Mouse (Mus musculus) ZHBTc4 (cell line): ENCODE measurements around the gene Klf9.
A peak's percentile ranks its signal among the peaks of the same experiment; 100 is the strongest.
"Not testable (repeated sequence)": the region's sequence is repeated elsewhere in the genome, so short reads cannot be mapped to it uniquely, and the experiment has no call there.

Source experiments
- DNase-seq: peaks from one replicate; pipeline ENCODE4 v3.0.0-alpha.2; 2011; ENCODE audit warnings: low read depth, low spot score

The Klf9 gene

GRCm38 (mm10) chr19:23139756-23140470 is 1.1 kb upstream of the Klf9 start:
- peak; percentile 54 for DNase-seq

GRCm38 (mm10) chr19:23141391-23142281 is 610 bp downstream of the Klf9 start:
- DNase-seq = peak; percentile 47

DNA sequence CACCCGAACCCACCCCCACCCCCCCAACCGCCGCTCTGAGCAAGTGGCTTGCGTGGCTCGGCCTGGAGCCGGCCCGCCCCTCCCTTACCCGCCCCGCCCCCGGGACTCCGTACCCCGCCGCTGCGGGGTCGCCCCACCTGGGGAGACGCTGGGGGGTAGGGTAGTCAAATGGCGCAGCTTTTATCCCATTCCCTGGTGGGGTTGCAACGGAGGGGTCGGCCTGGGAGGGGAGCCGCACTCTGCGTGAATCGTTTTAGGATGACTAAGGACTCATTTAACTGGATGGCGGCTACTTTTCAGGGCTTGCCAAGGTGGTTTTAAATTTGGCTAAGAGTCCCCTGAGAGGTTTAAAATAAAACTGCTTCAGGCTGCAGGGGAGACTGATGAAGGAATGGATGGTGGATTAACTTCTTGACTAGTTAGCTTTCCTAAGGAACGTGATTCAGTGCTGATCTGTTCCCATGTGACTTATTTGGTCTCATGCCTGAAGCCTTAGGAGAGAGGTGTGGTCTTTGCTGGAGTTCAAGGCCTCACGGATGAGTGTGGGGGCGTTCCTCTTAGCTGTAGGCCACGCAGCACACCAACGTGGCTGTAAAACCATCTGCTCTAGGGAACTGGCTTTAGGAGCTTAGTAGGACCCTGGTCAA is 1.5 kb downstream of the Klf9 start:
- DNase-seq = peak; percentile 89

DNA sequence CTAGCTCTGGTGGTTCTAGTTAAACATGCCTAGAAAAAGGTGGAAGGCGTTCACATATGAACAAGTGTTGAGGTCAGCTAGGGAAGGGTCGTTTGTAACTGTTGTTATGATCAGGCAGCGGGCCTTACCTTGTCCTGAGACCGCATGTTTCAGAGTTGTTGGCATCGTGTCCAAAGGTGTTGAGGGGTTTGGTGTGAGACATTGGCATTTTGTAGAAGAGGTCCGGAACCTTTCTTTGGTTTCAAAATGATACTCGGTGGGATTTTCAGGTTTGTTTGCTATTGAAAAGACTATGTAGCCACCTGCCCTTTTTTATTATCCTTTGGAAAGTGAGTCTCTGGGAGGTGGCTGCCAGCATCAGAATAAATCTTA is 2.0 kb downstream of the Klf9 start:
- DNase-seq = no peak

DNA sequence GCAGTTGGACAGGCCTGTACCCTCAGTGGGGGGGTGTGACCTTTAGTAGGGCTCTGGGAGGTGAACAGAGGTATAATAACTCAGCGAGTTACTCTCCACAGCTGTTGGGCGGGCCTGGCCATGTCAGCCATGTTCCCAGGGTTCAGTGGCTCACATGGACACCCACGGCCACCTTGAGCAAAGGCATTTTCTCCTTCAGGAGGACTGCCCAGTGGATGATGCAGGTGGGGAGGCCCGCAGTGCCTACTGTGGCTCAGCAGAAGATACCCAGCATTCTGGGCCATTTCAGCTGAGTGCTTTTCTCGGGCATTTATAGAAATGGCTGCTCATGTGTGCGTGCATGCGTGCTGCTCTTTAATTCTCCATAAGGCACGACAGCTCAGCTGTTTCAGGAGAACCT is 2.5 kb downstream of the Klf9 start:
- DNase-seq = no peak

DNA sequence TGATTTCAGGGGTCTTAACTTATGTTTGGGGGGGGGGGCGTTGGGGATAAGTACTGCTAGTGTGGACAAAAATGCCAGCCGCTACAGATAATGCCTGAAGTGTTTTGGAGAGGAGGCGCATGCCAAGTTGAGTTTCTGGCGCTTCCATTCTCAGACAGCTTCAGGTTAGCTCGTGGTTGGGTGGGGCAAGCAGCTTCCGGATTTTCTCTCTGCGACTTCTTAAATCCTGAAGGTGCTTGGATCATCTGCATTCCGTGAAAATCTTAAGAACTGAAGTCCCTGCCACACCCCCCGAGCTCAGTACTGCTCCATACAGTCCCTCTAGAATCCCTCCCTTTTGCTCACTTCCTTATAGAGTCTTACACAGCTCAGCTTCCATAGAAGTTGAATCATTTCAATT is 3.0 kb downstream of the Klf9 start:
- DNase-seq = peak; percentile 80

DNA sequence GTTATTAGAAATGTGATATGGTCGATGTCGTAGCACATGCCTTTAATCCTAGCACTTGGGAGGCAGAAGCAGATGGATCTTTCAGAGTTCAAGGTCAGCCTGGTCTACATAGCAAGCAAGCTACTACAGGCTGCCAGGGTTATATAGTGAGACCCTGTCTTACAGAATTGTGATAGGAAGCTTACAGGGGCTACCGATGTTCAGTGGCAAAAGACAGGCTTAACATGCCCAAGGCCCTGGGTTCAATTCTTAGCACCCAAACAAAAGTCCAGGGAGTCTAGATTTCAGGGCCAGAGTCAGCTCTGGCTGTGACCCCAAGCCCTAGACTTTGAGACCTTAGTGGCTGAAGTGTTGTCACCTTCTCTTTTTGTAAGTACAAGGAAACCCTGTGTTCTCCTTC is 4.1 kb downstream of the Klf9 start:
- no peak for DNase-seq

DNA sequence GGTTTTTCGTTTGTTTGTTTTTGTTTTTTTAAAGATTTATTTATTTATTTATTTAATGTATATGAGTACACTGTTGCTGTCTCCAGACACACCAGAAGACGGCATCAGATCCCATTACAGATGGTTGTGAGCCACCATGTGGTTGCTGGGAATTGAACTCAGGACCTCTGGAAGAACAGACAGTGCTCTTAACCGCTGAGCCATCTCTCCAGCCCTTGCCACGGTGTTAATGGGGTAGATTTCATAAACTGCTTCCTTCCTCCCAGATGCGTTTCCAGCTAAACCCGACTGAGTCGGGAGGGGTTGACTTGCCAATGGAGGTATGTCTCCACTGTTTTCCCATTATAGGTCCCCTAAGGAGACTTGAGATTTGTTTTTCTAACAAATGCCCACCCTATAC is 4.5 kb downstream of the Klf9 start:
- not testable (repeated sequence) for DNase-seq

GRCm38 (mm10) chr19:23146409-23146861 is 5.4 kb downstream of the Klf9 start:
- no peak for DNase-seq

GRCm38 (mm10) chr19:23147026-23147966 is 6.3 kb downstream of the Klf9 start:
- peak; percentile 58 for DNase-seq

GRCm38 (mm10) chr19:23149465-23150410 is 8.7 kb downstream of the Klf9 start:
- DNase-seq = peak; percentile 53

DNA sequence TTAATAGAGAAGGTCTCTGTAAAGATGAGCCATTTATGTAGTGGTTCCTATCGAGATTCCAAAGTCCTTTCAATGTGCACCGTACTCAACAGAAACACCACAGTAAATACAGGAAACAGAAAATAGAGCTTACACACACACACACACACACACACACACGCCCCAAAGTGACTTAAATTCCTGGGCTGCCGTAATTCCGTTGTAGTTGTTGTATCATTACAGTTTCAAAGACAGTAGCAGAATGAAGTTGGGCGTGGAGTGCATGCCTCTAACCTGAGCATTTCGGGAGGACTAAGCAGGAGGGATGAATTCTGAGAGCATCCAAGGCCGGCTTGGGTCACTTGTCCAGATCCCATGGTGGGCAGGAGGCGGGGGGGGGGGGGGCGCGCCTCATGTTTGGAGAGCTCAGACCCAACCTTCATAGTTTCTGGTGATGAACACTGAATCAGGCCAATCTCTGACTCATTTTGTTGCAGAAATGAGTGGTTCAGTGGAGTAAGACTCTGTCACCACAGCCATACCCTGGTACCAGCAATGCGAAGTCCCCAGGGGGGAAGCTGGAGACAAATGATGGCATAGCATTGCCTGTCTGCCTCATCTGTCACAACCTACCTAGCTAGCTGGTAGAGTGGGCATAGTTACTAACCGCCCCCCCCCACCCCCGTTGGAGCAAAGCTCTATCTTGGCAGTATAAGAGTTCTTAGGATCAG is 9.7 kb downstream of the Klf9 start:
- DNase-seq = no peak

- peak; percentile 81 for DNase-seq
These were observed 10.6 kb downstream of the Klf9 start for GRCm38 (mm10) chr19:23151651-23152070.

DNA sequence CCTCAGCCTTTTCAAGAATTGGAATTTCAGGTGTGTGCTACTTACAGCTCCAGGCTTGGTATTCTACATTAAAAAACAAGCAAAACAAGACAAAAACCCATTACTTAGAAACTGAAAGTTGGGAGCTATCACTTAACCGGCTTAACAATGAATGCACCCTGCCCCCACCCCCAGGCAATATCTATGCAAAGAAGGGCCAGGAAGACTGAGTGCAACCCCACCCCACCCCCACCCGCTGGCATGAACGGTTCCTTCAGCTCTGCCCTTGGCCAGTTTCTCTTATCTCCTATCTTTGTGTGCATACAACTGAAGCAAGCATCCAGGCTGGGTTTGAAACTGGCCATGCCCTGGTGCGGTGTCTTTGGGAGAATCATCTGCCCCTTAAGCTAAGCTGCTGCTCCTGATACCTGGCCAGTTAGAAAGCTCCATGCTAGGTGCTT is 11.2 kb downstream of the Klf9 start:
- DNase-seq = peak; percentile 96

DNA sequence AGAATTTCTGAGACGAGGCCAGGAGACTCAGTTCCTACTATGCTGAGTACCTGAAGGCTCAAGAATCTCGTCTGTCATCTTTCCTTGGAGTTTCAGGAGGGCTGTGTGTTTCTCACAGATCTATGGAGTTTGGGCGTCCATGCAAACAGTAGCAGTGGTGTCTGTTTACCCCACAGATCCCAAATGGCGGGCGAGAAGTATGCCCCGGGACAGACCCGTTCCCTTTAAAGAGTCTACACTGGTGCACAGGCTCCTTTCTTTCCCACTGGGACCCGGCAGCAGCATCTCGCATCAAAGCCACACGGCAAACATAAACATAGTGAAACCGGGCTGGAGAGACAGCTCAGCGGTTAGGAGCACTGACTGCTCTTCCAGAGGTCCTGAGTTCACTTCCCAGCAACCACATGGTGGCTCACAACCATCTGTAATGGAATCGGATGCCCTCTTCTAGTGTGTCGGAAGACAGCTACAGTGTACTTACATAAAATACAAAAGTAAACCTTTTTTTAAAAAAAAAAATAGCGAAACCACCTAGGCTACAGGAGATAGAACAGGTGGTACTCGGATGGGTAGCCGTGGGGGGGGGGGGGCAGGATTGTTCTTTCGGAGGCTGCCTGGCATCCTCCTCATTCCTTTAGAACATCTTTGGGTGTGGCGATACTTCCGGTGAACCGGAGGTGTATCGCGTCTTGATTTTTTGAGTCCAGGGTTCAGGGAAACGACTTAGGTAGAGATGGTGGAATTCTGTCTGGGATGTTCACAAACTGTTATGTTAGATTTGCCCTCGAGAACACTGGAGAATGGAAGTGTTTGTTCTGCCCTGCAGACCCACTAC is 12.0 kb downstream of the Klf9 start:
- DNase-seq = peak; percentile 48

DNA sequence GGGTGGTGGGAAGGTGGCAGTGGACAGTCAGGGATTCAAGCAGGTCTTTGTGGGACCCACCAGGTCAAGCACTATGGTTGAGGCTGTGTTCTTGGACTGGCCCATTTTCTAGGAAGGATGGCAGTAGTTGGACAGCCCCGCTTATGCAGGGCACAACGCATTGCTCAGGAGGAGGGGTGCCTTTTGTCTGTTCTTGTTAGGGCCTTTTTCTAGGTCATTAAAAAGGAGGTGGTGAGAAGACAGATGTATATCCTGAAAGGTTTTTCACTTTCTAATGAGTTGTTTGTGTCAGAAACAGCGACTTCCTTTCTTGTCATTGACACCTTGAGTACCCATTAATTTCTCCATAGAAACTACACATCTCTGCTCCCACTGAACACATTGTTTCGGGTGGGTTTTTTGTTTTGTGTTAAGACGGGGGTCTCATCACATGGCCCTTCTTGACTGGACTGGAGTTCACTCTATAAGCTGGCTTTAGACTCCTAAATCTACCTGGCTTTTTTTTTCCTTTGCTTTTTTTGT is 12.6 kb downstream of the Klf9 start:
- no peak for DNase-seq

- no peak for DNase-seq
These were observed 18.9 kb downstream of the Klf9 start for GRCm38 (mm10) chr19:23159780-23160395.

DNA sequence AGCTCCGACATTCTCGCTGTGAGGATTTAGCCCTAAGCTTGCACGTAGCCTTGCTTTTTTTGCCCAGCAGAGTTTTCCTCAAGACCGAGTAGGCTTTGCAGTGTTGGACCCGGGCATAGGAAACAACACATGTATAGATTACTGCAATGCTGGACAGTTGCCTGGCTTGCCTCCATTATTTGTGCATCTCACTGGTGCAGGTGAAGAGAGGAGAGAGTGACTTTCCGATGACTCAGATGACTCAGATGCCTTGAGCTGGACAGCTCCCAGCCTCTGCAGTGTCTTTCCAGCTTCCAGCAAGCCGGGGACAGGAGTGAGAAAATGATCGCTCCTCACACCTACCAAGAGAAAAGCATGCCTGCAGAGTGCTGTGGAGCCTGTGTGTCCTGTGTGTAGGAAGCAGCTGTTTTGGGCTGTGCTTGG is 21.4 kb downstream of the Klf9 start:
- peak; percentile 80 for DNase-seq
